Mouse (Mus musculus) heart, embryonic 12.5 days (tissue): ENCODE results near the gene Hspd1. TPM values are rescaled to one million over a fixed set of nuclear protein-coding genes. Genes with fewer than 3 reads are reported as not detected.
"Not testable (repeated sequence)": the region's sequence is repeated elsewhere in the genome, so short reads cannot be mapped to it uniquely, and the experiment has no call there.

Experiments
- ATAC-seq: fragments of 200-750 bp; cut with Nextera tagmentation; 2 replicates; pipeline ENCODE4 v1.8.0; 2017; ENCODE audit warnings: moderate TSS enrichment, moderate library complexity; ENCODE audit not compliant: insufficient number of reproducible peaks, low FRiP score
- H3K27ac ChIP-seq: fragments of 300-500 bp; sonication (generic); 2 replicates; pipeline ENCODE4 v1.5.1; 2016; ENCODE audit warnings: mild to moderate bottlenecking, moderate library complexity; ENCODE audit not compliant: poor library complexity, severe bottlenecking
- H3K27me3 ChIP-seq: fragments of 300-500 bp; sonication (generic); replicated peaks from 2 replicates; pipeline ENCODE4 v1.6.1; 2016; ENCODE audit warnings: mild to moderate bottlenecking, moderate library complexity
- H3K36me3 ChIP-seq: fragments of 300-500 bp; sonication (generic); 2 replicates; pipeline ENCODE4 v1.6.1; 2016; ENCODE audit warnings: mild to moderate bottlenecking, moderate library complexity
- H3K4me1 ChIP-seq: fragments of 300-500 bp; sonication (generic); replicated peaks from 2 replicates; pipeline ENCODE4 v1.6.1; 2016; ENCODE audit warnings: mild to moderate bottlenecking
- H3K4me2 ChIP-seq: fragments of 300-500 bp; sonication (generic); 2 replicates; pipeline ENCODE4 v1.6.1; 2016; ENCODE audit warnings: mild to moderate bottlenecking, moderate library complexity
- H3K4me3 ChIP-seq: fragments of 300-500 bp; sonication (generic); 2 replicates; pipeline ENCODE4 v1.5.1; 2016; ENCODE audit warnings: mild to moderate bottlenecking
- H3K9ac ChIP-seq: fragments of 300-500 bp; sonication (generic); 2 replicates; pipeline ENCODE4 v1.6.1; 2016; ENCODE audit warnings: mild to moderate bottlenecking, moderate library complexity
- H3K9me3 ChIP-seq: fragments of 300-500 bp; sonication (generic); replicated peaks from 2 replicates; pipeline ENCODE4 v1.6.1; 2016; ENCODE audit warnings: mild to moderate bottlenecking, moderate library complexity
- WGBS: fragments of 180-500 bp; shearing (Covaris S2); methylation state at CpG from one replicate; pipeline ENCODE4 v1.1.7; 2016; 5-methylcytosine and 5-hydroxymethylcytosine counted together
- polyA plus RNA-seq: library from polyadenylated mRNA; unstranded; fragments of >200 nt; fragmentation: Nextera tagmentation; extraction: Ambion mirVana; gene quantifications from 2 replicates; pipeline ENCODE4 v1.2.1, GENCODE M21; 2016

Hspd1 gene
- polyA plus RNA-seq, 1 experiment from 2014 or later, result 562 TPM

GRCm38 (mm10) chr1:55086868-55087400 is 1.1 kb downstream of the Hspd1 start:
- H3K27me3 ChIP-seq, result no peaks in the 10 kb centered on the region
- WGBS, result 2% methylated on average over 13 of the region's 13 CpGs
- H3K4me1 ChIP-seq, result peaks cover 26% of the 10 kb centered on the region
- peak overlapping the region; percentile 84 for H3K4me2 ChIP-seq
- H3K9me3 ChIP-seq, result peaks cover 5% of the 10 kb centered on the region
- peak; percentile 10; the same call in 1 of the 2 replicates for ATAC-seq
- peak overlapping the region; percentile 64 for H3K4me3 ChIP-seq
- H3K36me3 ChIP-seq, result peaks cover 53% of the 10 kb centered on the region
- H3K27ac ChIP-seq, result peak overlapping the region; percentile 93
- peak overlapping the region; percentile 83 for H3K9ac ChIP-seq

- ATAC-seq, result no peak
- Histone ChIP-seq H3K27ac (no peak overlapping the region), H3K9me3 (peaks cover 5% of the 10 kb centered on the region), H3K4me3 (peak overlapping the region; percentile 29), H3K4me2 (peak overlapping the region; percentile 60), H3K9ac (0 out of 2 replicates have a peak overlapping the region, but pooled peaks have one; percentile 29), H3K4me1 (peaks cover 26% of the 10 kb centered on the region), H3K36me3 (peaks cover 55% of the 10 kb centered on the region), H3K27me3 (no peaks in the 10 kb centered on the region)
- 50% methylated on average over 7 of the region's 7 CpGs for WGBS
Measured at GRCm38 (mm10) chr1:55085781-55086366, 2.2 kb downstream of the Hspd1 start.

DNA sequence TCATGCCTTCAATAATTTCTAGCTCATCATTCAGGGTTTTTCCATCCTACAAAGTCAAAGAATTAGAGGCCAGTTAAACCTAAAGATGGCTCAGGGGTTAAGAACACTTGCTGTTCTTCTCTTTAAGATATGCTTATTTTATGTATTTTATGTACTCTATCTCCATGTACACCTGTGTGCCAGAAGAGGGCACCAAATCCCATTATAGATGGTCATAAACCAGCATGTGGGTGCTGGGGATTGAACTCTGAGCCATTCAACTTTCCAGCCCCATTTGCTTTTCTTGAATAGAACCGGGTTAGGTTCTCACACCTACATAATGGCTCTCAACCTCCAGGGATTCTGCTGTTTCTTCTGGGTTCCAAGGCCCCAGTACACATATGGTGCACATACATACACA is 5.9 kb downstream of the Hspd1 start:
- H3K27ac ChIP-seq, result no peak overlapping the region
- H3K27me3 ChIP-seq, result no peaks in the 10 kb centered on the region
- ATAC-seq, result no peak
- H3K4me3 ChIP-seq, result no peak overlapping the region
- no peak overlapping the region for H3K4me2 ChIP-seq
- no peak overlapping the region for H3K9ac ChIP-seq
- peaks cover 5% of the 10 kb centered on the region for H3K9me3 ChIP-seq
- peaks cover 74% of the 10 kb centered on the region for H3K36me3 ChIP-seq
- H3K4me1 ChIP-seq, result peaks cover 16% of the 10 kb centered on the region
- 93% methylated on average over 1 of the region's 1 CpGs for WGBS

DNA sequence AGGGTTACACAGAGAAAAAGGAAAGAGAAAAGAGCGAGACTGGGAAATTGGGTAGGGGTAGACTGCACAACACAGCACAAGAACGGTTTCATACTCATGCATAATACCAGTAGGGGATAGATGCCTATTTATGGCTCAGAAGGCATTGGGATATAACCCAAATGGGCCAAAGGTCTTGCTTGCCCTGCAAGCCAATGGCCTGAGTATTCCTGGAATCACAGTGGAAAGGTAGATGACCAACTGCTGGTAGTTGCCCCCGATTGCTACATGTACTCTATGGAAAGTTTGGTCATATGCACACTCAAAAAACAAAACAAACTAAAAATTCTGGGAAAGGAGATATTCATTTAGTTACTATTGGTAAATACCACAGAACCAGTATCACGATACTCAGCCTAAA is 8.4 kb downstream of the Hspd1 start:
- H3K27ac ChIP-seq, result no peak overlapping the region

GRCm38 (mm10) chr1:55076849-55077516 is 11.1 kb downstream of the Hspd1 start:
- no peak for ATAC-seq
- WGBS, result 80% methylated on average over 2 of the region's 2 CpGs
- H3K4me2 ChIP-seq, result no peak overlapping the region
- no peak overlapping the region for H3K9ac ChIP-seq
- H3K27ac ChIP-seq, result no peak overlapping the region
- H3K27me3 ChIP-seq, result no peaks in the 10 kb centered on the region
- no peaks in the 10 kb centered on the region for H3K9me3 ChIP-seq
- peaks cover 52% of the 10 kb centered on the region for H3K36me3 ChIP-seq
- peaks cover 15% of the 10 kb centered on the region for H3K4me1 ChIP-seq
- no peak overlapping the region for H3K4me3 ChIP-seq

More for the DNA sequence above, 8.4 kb downstream of the Hspd1 start:
- Histone ChIP-seq H3K4me2 (no peak overlapping the region), H3K9ac (no peak overlapping the region), H3K9me3 (peaks cover 5% of the 10 kb centered on the region), H3K27me3 (no peaks in the 10 kb centered on the region), H3K4me3 (no peak overlapping the region), H3K4me1 (peaks cover 17% of the 10 kb centered on the region), H3K36me3 (peaks cover 68% of the 10 kb centered on the region)
- ATAC-seq, result no peak
- 89% methylated on average over 4 of the region's 4 CpGs for WGBS

GRCm38 (mm10) chr1:55076395-55076743 is 11.7 kb downstream of the Hspd1 start:
- Histone ChIP-seq H3K4me2 (no peak overlapping the region), H3K4me1 (peaks cover 15% of the 10 kb centered on the region), H3K9ac (no peak overlapping the region), H3K36me3 (peaks cover 53% of the 10 kb centered on the region), H3K27ac (no peak overlapping the region), H3K9me3 (no peaks in the 10 kb centered on the region), H3K27me3 (no peaks in the 10 kb centered on the region), H3K4me3 (no peak overlapping the region)
- no peak for ATAC-seq

DNA sequence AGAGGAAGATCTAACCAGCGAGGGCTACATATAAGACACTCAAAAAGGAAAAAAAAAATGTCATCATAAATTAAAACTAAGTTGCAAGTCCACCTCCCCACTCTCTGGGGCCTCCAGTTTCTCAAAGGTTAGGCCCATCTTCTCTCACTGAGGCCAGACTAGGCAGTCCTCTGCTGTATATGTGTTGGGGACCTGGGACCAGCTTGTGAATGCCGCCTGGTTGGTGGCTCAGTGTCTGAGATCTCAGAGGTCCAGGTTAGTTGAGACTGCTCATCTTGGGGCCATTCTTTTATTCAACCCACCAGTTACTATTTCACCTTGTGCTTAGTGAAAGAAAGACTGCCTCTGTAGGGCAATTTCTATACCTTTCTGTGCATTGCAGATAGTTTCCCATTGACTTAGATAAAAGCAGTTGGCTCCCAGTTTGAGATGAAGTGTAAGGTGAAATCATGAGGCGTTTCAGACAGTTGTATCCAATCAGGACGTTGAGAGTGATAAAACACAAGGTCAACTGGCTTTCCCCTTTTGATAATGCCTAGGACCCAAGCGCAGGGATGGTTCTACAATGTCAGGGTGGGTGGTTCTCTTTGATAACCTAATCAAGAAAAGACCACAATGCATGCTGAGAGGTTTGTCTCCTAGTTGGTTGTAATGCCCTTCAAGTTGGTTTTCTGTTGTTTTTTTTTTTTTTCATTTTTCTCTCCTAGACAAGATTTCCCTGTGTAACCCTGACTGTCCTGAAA is 12.2 kb downstream of the Hspd1 start:
- Histone ChIP-seq H3K4me1 (peaks cover 15% of the 10 kb centered on the region), H3K9ac (no peak overlapping the region), H3K4me3 (no peak overlapping the region), H3K9me3 (no peaks in the 10 kb centered on the region), H3K27ac (no peak overlapping the region), H3K36me3 (peaks cover 53% of the 10 kb centered on the region), H3K27me3 (no peaks in the 10 kb centered on the region), H3K4me2 (no peak overlapping the region)
- WGBS, result 35% methylated on average over 5 of the region's 5 CpGs
- no peak for ATAC-seq

GRCm38 (mm10) chr1:55074757-55075156 is 13.3 kb downstream of the Hspd1 start:
- Histone ChIP-seq H3K9me3 (no peaks in the 10 kb centered on the region), H3K4me1 (peaks cover 15% of the 10 kb centered on the region), H3K36me3 (peaks cover 49% of the 10 kb centered on the region), H3K27me3 (no peaks in the 10 kb centered on the region), H3K27ac (no peak overlapping the region), H3K4me2 (no peak overlapping the region), H3K9ac (no peak overlapping the region), H3K4me3 (no peak overlapping the region)
- WGBS, result 46% methylated on average over 2 of the region's 2 CpGs
- no peak for ATAC-seq

- not testable (repeated sequence) for H3K9me3 ChIP-seq, H3K4me3 ChIP-seq, H3K9ac ChIP-seq, H3K27ac ChIP-seq, H3K4me2 ChIP-seq, ATAC-seq, H3K27me3 ChIP-seq
- H3K36me3 ChIP-seq, result peaks cover 50% of the 10 kb centered on the region
- peaks cover 15% of the 10 kb centered on the region for H3K4me1 ChIP-seq
Measured at GRCm38 (mm10) chr1:55072328-55072727, 15.7 kb downstream of the Hspd1 start.

DNA sequence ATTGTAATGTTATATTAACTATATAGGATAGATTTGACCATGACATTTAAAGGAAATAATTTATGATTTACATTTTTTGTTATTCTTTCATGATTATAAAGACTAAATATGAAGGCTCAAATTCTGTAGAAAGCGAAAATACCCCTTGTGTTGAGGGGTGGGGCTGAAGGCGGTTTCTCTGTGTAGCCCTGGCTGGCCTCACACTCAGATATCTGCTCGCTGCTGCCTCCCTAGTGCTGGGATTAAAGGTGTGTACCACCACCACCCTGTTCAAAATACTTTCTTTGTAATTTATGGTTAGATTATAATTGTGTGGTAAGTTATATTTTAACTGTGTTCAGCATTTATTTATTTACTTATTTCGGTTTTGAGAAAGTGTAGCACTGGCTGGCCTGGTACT is 26.3 kb downstream of the Hspd1 start:
- Histone ChIP-seq H3K9ac (no peak overlapping the region), H3K27me3 (no peaks in the 10 kb centered on the region), H3K4me2 (no peak overlapping the region), H3K36me3 (peaks cover 39% of the 10 kb centered on the region), H3K27ac (no peak overlapping the region), H3K4me3 (no peak overlapping the region), H3K9me3 (no peaks in the 10 kb centered on the region), H3K4me1 (0 out of 2 replicates have a peak, but pooled peaks cover 6% of the 10 kb centered on the region)
- 84% methylated on average over 4 of the region's 4 CpGs for WGBS
- ATAC-seq, result no peak

GRCm38 (mm10) chr1:55061099-55061498 is 26.9 kb downstream of the Hspd1 start:
- Histone ChIP-seq H3K9me3 (no peaks in the 10 kb centered on the region), H3K36me3 (peaks cover 39% of the 10 kb centered on the region), H3K4me1 (0 out of 2 replicates have a peak, but pooled peaks cover 6% of the 10 kb centered on the region), H3K4me3 (no peak overlapping the region), H3K9ac (no peak overlapping the region), H3K4me2 (no peak overlapping the region), H3K27me3 (no peaks in the 10 kb centered on the region), H3K27ac (no peak overlapping the region)
- ATAC-seq, result no peak
- WGBS, result 82% methylated on average over 5 of the region's 5 CpGs
